Mouse (Mus musculus) induced T-regulatory cell, adult 2 months (primary cell): ENCODE measurements at regions not wholly inside any gene's neighbourhood (a gene's known extent, or its start where the extent isn't known, plus 50 kb on each side); places are given as distances from the start of the nearest gene placed in this dataset.

Experiments
- DNase-seq: peaks from one replicate; pipeline ENCODE4 v3.0.0-alpha.2; 2012; ENCODE audit warnings: low read depth

DNA sequence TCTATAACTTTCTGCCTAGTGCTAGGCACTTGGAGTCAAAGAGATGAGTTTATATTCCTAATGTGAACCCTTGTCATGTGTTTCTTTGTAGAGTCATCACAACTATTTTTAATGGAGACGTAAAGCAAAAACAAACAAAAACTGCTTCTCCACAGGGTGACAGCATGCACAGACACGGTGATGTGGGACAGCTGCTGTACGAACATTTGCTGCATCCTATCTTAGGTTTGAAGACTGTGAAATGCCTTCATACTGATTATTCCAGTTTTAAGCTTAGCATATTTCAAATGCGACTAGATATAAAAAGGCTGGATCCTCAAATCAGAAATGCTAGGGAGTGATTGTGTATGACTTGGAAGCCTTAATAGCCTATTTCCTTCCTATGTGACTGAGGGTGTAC, 187.3 kb upstream of the Eci2 start:
- no peak for DNase-seq

- DNase-seq, result no peak
Observed at GRCm38 (mm10) chr13:35226142-35226829, 199.4 kb upstream of the Eci2 start.

DNA sequence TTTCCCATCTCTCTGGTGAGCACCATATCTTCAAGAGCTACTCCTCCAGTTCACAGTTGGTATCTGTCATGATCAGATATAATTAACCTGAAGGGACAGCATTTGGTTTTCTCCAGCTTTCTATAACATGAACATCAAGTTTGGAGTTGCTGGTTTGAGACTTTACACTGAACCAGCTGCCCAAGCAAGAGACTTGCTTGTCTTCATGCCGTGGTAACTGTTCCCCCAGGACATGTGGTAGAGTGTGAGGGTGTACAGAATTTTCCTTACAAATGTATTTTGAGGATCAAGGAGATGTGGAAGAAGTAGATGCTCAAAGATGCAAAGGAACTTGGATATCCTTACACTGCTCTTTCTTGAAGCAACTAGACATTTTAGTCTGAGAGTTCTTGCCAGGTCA, 200.0 kb upstream of the Eci2 start:
- DNase-seq, result no peak

DNA sequence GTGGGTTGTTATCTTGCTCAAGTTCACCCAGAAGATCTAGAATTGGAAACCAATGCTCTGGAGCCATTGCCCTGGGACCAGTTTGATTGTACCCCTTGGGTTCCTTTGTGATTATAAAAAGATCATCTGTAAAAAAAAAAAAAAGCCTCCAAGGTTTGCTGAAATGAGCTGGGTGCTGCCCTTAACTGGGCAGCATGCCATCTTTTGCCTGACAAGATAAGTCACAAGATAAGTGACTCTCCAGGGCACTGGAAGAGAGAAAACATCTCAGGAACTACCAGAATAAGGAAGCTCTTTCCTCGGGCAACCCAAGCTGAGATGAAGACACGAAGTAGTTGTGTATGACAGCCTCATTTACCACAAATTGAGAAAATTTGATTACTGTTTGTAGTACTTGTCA, 202.7 kb upstream of the Eci2 start:
- DNase-seq, result no peak

DNA sequence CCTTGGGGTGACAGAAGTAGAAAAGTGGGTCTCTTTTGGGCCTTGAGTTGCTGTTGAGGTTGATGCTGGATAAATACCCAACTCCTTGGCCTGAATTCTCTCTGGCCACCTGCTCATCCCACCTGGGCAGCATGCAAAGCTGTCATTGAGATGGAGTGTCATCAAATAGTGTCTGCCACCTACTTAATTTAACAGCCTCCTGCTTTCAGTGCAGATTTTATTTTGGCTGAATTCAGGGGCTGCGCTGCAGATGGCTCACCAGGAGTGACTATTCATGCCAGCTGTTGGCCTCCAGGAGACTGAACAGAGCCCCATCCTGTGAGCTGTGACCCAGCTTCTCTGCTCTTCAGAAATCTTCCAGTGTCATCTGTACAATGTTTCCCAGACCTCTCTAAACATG, 206.7 kb upstream of the Eci2 start:
- no peak for DNase-seq

- no peak for DNase-seq
Observed at GRCm38 (mm10) chr13:35241443-35241842, 214.5 kb upstream of the Eci2 start.

DNA sequence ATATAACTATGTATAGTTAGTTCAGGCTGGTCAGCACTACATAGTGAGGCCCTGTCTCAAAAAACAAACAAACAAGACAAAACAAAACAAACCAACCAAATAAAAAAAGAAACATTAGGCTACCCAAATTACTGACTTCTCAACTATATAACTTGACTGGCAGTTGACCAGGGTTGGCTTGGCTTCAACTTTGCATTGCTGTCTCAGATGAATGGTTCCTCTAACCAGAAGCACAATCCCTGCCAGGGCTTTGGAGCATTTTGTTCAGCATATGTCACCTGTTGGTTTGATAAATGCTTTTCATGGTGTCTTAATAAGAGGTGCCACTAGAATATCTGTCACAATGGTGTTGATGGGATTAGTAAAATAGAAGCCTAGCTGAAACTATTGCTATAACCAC, 217.1 kb upstream of the Eci2 start:
- no peak for DNase-seq

DNA sequence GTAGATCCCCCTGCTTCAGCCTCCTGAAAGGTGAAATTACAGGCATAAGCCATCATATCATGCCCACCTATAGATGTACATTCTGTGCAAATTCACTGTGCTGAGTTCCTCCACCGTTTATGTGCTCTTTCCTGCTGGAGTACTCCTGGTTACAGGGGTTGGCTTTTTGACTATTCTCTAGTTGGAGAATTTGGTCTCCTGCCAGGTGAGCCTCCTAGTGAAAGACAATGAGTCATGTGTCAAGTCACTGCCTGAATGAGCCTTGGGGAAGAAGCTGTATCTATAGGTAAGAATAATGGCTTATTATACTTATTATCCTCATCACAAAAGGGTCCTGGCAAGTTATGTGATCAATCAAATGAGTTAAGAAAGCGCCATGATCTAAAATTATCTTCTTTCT, 230.5 kb upstream of the Eci2 start:
- DNase-seq, result no peak

DNA sequence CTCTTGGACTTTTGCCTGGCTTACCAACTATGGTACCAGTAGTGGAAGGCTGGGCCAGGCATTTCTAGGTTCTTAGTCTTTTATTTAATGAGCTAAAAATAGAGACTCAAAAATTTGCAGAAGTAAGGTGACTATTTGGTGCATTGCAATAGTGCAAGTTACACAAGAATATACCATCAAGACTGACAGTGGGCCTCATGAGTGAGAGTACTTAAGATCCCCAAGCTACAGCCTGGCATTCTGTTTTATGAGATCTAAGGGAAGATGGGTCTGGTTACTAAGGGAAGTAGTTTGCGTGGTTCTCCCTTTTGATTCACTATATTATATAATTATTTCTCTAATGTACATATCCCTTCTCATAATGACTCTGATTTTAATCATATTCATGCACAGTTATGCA, 231.8 kb upstream of the Eci2 start:
- no peak for DNase-seq

DNA sequence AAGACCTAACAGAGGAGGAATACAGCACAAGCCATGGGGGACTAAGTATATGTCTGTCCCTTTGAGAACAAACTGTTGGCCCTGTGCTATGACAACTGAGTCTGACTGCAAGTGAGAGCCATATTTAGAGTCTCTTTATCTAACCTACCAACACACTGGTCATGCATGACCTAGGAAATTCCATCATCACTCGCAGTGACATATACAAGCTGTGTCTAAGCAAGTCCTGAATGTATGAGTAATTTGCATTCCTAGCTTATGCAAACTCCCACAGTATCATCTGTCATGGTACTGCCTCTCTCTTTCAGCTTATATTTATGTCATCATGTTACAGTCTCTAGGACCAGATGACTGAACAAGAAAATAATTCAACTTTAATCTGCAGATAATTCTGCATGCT, 257.1 kb upstream of the Eci2 start:
- no peak for DNase-seq

GRCm38 (mm10) chr13:35302088-35302487, 275.2 kb upstream of the Eci2 start:
- no peak for DNase-seq

- no peak for DNase-seq
Observed at GRCm38 (mm10) chr13:35316772-35317171, 289.9 kb upstream of the Eci2 start.

- DNase-seq, result no peak
Observed at GRCm38 (mm10) chr13:35326682-35327242, 299.9 kb upstream of the Eci2 start.

DNA sequence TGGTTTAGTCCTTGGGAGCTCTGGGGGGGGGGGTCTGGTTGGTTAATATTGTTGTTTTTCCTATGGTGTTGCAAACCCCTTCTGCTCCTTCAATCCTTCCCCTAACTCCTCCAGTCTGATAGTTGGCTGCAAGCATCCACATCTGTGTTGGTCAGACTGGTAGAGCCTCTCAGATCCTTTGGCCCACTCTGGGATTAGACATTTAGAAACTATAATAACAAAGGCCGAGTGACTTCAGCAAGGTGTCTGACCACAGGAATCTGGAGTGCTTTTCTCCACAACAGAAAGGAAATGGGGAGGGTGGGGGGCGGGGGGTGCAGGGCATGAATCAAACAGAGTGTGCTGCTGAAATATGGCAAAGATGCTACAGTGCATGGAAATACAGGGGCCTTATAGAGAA, 301.4 kb upstream of the Eci2 start:
- DNase-seq, result no peak

- no peak for DNase-seq
Observed at GRCm38 (mm10) chr13:35330926-35331325, 304.0 kb upstream of the Eci2 start.

DNA sequence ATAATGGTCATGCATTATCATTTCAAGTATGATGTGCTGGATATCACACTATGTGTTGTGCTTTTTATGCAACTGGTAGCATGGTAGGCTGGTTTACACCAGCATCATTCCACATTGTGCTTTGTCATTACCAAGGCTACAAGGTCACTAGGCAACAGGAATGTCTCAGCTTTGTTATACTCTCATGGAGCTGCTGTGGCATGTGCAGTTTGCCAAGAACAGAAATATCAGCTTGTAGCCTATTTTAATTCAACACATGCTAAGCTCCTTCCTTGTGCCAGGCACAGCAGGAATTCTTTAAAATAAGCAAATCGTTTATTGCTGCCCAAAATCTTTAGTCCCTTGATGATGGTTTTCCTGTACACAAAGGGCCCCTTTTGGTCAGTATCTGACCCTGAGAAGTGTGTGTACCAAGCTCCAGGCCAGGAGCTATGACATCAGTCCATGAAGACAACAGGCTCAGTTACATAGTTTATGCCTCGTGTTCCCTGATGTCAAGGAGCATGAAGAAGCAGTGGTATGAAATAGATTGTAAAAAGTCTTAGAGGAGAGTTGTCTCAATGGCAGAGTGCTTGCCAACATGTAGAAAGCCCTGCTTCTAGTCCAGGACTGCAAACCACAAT, 314.0 kb upstream of the Cdyl start:
- no peak for DNase-seq

GRCm38 (mm10) chr13:35348283-35348682, 311.4 kb upstream of the Cdyl start:
- DNase-seq, result no peak

DNA sequence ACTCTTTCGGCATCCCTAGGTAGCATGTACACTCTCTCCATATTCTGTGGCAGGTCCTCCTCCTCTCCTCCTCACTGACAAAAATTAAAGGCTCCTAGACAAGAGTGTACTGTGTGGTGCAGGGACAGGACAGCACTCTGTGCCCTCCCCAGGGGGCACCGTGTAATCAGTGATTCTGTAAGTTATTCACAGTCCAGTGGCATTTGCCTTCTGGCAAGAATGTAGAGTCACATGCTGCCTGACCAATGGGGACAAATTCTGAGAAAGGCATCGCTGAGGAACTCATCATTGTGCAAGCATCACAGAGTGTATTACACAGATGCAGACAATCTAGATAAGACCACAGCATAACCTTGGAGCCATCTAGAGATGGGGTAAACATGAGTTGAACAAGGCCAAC, 300.3 kb upstream of the Cdyl start:
- no peak for DNase-seq

GRCm38 (mm10) chr13:35377487-35377886, 282.1 kb upstream of the Cdyl start:
- no peak for DNase-seq

DNA sequence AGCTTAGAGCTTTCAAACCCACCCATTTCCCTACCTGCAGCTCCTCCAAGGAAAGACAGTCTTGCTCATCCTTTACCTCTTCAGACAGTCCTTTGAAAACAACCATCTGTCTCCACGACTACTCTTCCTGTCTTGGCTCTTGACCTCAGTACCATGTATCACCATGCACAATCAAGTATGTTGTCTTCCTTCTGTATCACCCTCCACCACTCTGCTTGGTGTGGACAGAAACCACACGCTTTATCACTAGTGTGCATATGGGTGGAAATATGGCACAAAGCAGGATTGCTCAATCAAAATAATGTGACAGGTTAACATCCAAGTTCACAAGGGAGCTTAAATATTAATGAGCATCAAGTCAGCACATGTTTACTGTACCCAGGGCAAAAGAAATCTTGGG, 280.1 kb upstream of the Cdyl start:
- no peak for DNase-seq

- no peak for DNase-seq
Observed at GRCm38 (mm10) chr13:35380224-35381009, 279.2 kb upstream of the Cdyl start.

DNA sequence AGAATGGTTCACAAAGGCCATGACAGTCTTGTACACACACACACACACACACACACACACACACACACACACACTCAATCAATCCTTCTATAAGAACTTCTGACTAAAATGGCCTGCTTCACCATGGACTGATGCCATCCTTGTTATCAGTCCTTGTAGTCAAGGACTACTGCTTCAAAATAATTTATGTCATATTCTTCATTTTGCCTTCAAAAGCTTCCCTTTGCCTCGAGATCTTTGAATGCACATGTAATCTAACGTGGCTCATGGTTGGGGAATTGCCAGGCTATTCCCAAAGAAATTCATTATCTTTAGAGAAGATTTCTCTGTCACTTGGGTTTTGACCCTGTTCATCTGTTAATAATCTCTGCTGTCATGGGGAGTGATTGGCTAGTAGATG, 278.0 kb upstream of the Cdyl start:
- DNase-seq, result no peak

GRCm38 (mm10) chr13:35383000-35383623, 276.5 kb upstream of the Cdyl start:
- no peak for DNase-seq
